Comparison of ENCODE assay signal across 8 mouse cellular contexts in the genomic region with DNA sequence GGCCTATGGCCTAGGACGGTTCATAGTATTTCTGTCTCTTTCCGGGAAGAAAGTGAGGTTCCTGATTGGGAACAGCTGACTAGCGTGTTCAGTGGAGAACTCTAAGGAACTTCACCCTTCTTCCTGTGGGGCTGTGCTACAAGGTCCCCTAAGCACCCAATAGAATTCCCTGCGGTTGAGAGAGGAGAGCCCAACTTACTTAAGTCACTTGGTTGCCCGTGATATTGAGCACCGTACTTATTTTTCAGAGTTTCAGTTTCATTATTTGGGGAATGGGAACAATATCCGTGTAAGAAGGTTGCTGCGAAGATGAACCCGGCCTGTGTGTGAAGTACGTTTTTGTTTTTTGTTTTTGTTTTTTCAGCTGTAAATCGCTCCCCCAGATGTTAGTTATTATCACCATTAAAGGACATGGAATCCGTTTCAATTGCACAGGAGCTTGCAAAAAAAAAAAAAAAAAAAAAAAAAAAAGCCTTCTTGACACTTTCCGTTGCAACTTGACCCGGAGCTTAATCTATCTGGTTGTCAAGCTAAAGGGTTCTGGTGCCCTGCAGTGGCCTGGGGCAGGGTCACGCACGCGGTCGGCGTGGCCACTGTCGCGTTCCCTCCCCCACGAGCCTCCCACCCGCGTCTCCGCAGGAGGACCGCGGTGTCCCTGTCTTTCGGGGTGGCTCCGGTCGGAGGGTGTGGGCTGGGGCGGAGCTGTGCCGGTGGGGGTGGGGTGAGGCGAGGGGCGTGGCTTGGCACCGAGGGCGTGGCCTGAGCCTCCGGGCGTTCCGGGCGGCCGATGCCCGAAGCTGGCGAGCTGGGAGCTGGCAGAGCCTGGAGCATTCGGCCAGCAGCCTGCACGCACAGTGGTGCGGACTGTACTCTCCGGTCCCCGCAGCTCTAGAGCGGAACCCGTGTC. TPM values are rescaled to one million over a fixed set of nuclear protein-coding genes. Genes with fewer than 3 reads are reported as not detected.
A peak's percentile ranks its signal among the peaks of the same experiment; 100 is the strongest.
DNase-seq lines count a peak whose midpoint lies in the region; ATAC-seq and TF ChIP-seq lines count a peak whose summit lies in the region.

TSS of gene Aff1 (plus strand) at position 751 of the 907 bp plus-strand sequence.

- H3K4me1 ChIP-seq in hindbrain, embryonic 16.5 days (ENCODE audit: control insufficient read depth, insufficient read depth, low read depth, low read length) = peaks cover 19% of the 10 kb centered on the region

- DNase-seq in gastrocnemius, adult 2 months = peak; percentile 98
- DNase-seq in left cerebral cortex, adult 2 months (ENCODE audit: extremely low spot score in 1 of 2, low spot score in 2 of 2) = peak; percentile 71 to 74
- peak; percentile 69 for DNase-seq in right cerebral cortex, adult 18-20 months
- DNase-seq in urinary bladder, postnatal 10 days (ENCODE audit: low spot score) = peak; percentile 87

- ATAC-seq in activated CD4-positive, CD25-positive, alpha-beta regulatory T cell, adult 4 months = peak; percentile 84
- ATAC-seq in common myeloid progenitor, adult 5-6 weeks (replicated peaks; ENCODE audit: low read depth, poor library complexity, severe bottlenecking) = peak; percentile 79
- peak; percentile 91 for ATAC-seq in hindbrain, embryonic 16.5 days
- peak; percentile 91 for ATAC-seq in megakaryocyte, adult 5-6 weeks (ENCODE audit: poor library complexity, severe bottlenecking)

- no peaks in the 10 kb centered on the region for H3K36me3 ChIP-seq in hindbrain, embryonic 16.5 days (ENCODE audit: control insufficient read depth, insufficient read depth, low read length)

- peaks cover 11% of the 10 kb centered on the region for H3K27me3 ChIP-seq in hindbrain, embryonic 16.5 days (replicated peaks; ENCODE audit: control insufficient read depth, insufficient read depth, low read length)

- TF ChIP-seq CTCF in gastrocnemius, adult 2 months (IDR thresholded peaks at IDR 0.05) = no peak
- no peak for TF ChIP-seq CTCF in left cerebral cortex, adult 2 months (IDR thresholded peaks at IDR 0.05)

- H3K27ac ChIP-seq in gastrocnemius, adult 2 months = peak within 1 kb of the TSS; percentile 99
- H3K27ac ChIP-seq in hindbrain, embryonic 16.5 days (ENCODE audit: low read depth, low read length) = no peak within 1 kb of the TSS
- no peak within 1 kb of the TSS for H3K27ac ChIP-seq in left cerebral cortex, adult 2 months

- H3K4me2 ChIP-seq in hindbrain, embryonic 16.5 days (ENCODE audit: low read length) = peak within 1 kb of the TSS; percentile 100

- 5% methylated on average over 48 of the region's 50 CpGs for WGBS in hindbrain, embryonic 16.5 days

- intact Hi-C loops in gastrocnemius, adult 2 months (cut with DNase I) = loop anchor here (2.0 to 5.0 kb wide), 2 partner anchors 61 to 235 kb away; no protein-coding TSS in a partner anchor
- intact Hi-C loops in left cerebral cortex, adult 2 months (cut with DNase I) = loop anchor here (5.0 kb wide), 1 partner anchor 60 kb away; no protein-coding TSS in a partner anchor

- no peaks in the 10 kb centered on the region for H3K9me3 ChIP-seq in hindbrain, embryonic 16.5 days (ENCODE audit: control insufficient read depth, low read length)

- peak within 1 kb of the TSS; percentile 64 for H3K9ac ChIP-seq in hindbrain, embryonic 16.5 days (ENCODE audit: low read depth, low read length)

- H3K4me3 ChIP-seq in gastrocnemius, adult 2 months = peak within 1 kb of the TSS; percentile 98
- peak within 1 kb of the TSS; percentile 67 for H3K4me3 ChIP-seq in hindbrain, embryonic 16.5 days (ENCODE audit: low read length)
- H3K4me3 ChIP-seq in left cerebral cortex, adult 2 months = peak within 1 kb of the TSS; percentile 67

RNA-seq across cellular contexts. Expression of gene Aff1, which starts in this region (rescaled TPM):
- polyA plus RNA-seq in activated CD4-positive, CD25-positive, alpha-beta regulatory T cell, adult 4 months (2017; shearing (Covaris generic)) = 10 to 100 TPM in 1 of 2 experiments, 1 to 10 TPM in 1; 9.2 to 12.3 TPM
- 16.6 and 31.8 TPM in 2 replicates for total RNA-seq in common myeloid progenitor, adult 5-6 weeks (2017)
- 10 to 100 TPM; 46.7 to 52.8 TPM for total RNA-seq in gastrocnemius, adult 2 months (2021)
- 1.9 and 3.0 TPM in 2 replicates for polyA plus RNA-seq in hindbrain, embryonic 16.5 days (2015; fragmentation: Nextera tagmentation; extraction: Ambion mirVana)
- total RNA-seq in left cerebral cortex, adult 2 months (2021) = 10 to 100 TPM; 12.8 to 16.7 TPM
- total RNA-seq in megakaryocyte, adult 5-6 weeks (2015) = 45.0 and 51.0 TPM in 2 replicates
- total RNA-seq in megakaryocyte, adult 5-6 weeks (2017) = 16.3 and 29.0 TPM in 2 replicates
